Mouse (Mus musculus) heart, postnatal 0 days (tissue): ENCODE results near the gene Slf2.

Source experiments
- CTCF ChIP-seq: IDR thresholded peaks from 2 replicates; pipeline ENCODE4 v1.5.1; 2016; ENCODE audit warnings: antibody characterized with exemption, control low read depth, low read depth
- EP300 ChIP-seq: IDR thresholded peaks from 2 replicates; pipeline ENCODE4 v1.6.1; 2016; ENCODE audit warnings: antibody characterized with exemption, low read depth

DNA sequence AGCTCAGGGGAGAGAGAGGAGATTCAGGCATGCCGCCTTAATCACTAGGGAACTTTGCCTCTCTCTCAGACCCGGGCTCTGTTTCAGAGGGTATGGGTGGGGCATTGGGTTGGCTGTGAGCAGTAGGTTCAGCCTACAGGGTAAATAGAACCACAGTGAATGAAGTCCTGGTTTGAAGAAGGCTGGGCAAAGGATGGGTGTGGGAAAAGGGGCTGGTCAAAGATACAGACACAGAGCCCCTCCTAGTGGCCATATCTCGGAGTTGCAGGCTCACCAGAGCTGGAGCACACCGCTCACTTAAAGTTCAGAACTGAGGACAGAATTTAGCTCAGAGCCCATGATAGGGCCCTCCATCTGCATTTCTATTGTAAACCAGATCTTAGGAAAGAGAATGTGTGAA, 100.8 kb downstream of the Slf2 start:
- peak; percentile 85 for TF ChIP-seq CTCF
- TF ChIP-seq EP300, result no peak
